Mouse (Mus musculus): ENCODE data around the gene Iba57.

The Iba57 gene

GRCm38 (mm10) chr11:59163255-59164236 lies at the start of gene Iba57:
Gene Iba57, minus strand, starts transcription at chr11:59163739.
- in situ Hi-C loops (cut with MboI, MseI): no loop called here

GRCm38 (mm10) chr11:59212892-59213494 lies 49.5 kb upstream of the Iba57 start:
- in situ Hi-C loops (cut with MboI, MseI): loop anchor here (10.0 to 25.0 kb wide), 2 partner anchors 1408 to 1551 kb away; partner anchors contain the start of gene Sap30l

GRCm38 (mm10) chr11:59212320-59212719 lies 48.8 kb upstream of the Iba57 start:
- in situ Hi-C loops (cut with MboI, MseI): loop anchor here (10.0 to 25.0 kb wide), 2 partner anchors 1408 to 1550 kb away; partner anchors contain the start of gene Sap30l

GRCm38 (mm10) chr11:59211561-59211960 lies 48.0 kb upstream of the Iba57 start:
- in situ Hi-C loops (cut with MboI, MseI): loop anchor here (10.0 to 25.0 kb wide), 2 partner anchors 1407 to 1549 kb away; partner anchors contain the start of gene Sap30l

GRCm38 (mm10) chr11:59210020-59210419 lies 46.5 kb upstream of the Iba57 start:
- in situ Hi-C loops (cut with MboI, MseI): loop anchor here (10.0 to 25.0 kb wide), 2 partner anchors 1405 to 1548 kb away; partner anchors contain the start of gene Sap30l

- in situ Hi-C loops (cut with MboI, MseI): loop anchor here (5.0 to 25.0 kb wide), 3 partner anchors 285 to 1547 kb away; no protein-coding TSS in a partner anchor
Observed at GRCm38 (mm10) chr11:59209580-59209979, 46.0 kb upstream of the Iba57 start.

- in situ Hi-C loops (cut with MboI, MseI): loop anchor here (5.0 to 25.0 kb wide), 3 partner anchors 284 to 1547 kb away; no protein-coding TSS in a partner anchor
Observed at GRCm38 (mm10) chr11:59209003-59209441, 45.5 kb upstream of the Iba57 start.

- in situ Hi-C loops (cut with MboI, MseI): loop anchor here (5.0 to 25.0 kb wide), 3 partner anchors 283 to 1546 kb away; no protein-coding TSS in a partner anchor
Observed at GRCm38 (mm10) chr11:59208153-59208831, 44.8 kb upstream of the Iba57 start, which contains the start of gene 2310033P09Rik. Gene 2310033P09Rik, plus strand, starts transcription at chr11:59208321.

- in situ Hi-C loops (cut with MboI, MseI): loop anchor here (10.0 to 25.0 kb wide), 2 partner anchors 278 to 1540 kb away; no protein-coding TSS in a partner anchor
Observed at GRCm38 (mm10) chr11:59202081-59202995, 38.8 kb upstream of the Iba57 start, which contains the start of gene Mrpl55. Gene Mrpl55, plus strand, starts transcription at chr11:59202486.

- in situ Hi-C loops (cut with MboI, MseI): loop anchor here (10.0 to 25.0 kb wide), 2 partner anchors 277 to 1539 kb away; no protein-coding TSS in a partner anchor
Observed at GRCm38 (mm10) chr11:59201216-59202002, 37.9 kb upstream of the Iba57 start.

- in situ Hi-C loops (cut with MboI, MseI): no loop called here
Observed at GRCm38 (mm10) chr11:59196230-59196629, 32.7 kb upstream of the Iba57 start.

GRCm38 (mm10) chr11:59192059-59192386 lies 28.5 kb upstream of the Iba57 start, which contains the start of gene Guk1:
Gene Guk1, minus strand, starts transcription at chr11:59192212.
- in situ Hi-C loops (cut with MboI, MseI): no loop called here

- in situ Hi-C loops (cut with MboI, MseI): no loop called here
Observed at GRCm38 (mm10) chr11:59191231-59192058, 27.9 kb upstream of the Iba57 start.

GRCm38 (mm10) chr11:59187706-59188105 lies 24.2 kb upstream of the Iba57 start:
- in situ Hi-C loops (cut with MboI, MseI): no loop called here

- in situ Hi-C loops (cut with MboI, MseI): no loop called here
Observed at GRCm38 (mm10) chr11:59185490-59185889, 22.0 kb upstream of the Iba57 start.

GRCm38 (mm10) chr11:59183821-59184220 lies 20.3 kb upstream of the Iba57 start:
- in situ Hi-C loops (cut with MboI, MseI): loop anchor here (5.0 kb wide), 1 partner anchor 77 kb away; no protein-coding TSS in a partner anchor

GRCm38 (mm10) chr11:59182864-59183331 lies 19.4 kb upstream of the Iba57 start, which contains the start of gene Gjc2:
Gene Gjc2, minus strand, starts transcription at chr11:59183213.
- in situ Hi-C loops (cut with MboI, MseI): loop anchor here (5.0 kb wide), 1 partner anchor 76 kb away; no protein-coding TSS in a partner anchor

GRCm38 (mm10) chr11:59176921-59177320 lies 13.4 kb upstream of the Iba57 start:
- in situ Hi-C loops (cut with MboI, MseI): no loop called here

Data from regulatory T cell (primary cell).